Mouse (Mus musculus) cerebral cortex, adult 2 months (tissue): ENCODE results near the gene Letmd1.

Experiments
- WGBS: fragments of 180-500 bp; shearing (Covaris S2); methylation state at CpG from one replicate; pipeline ENCODE4 v1.1.7; 2018; 5-methylcytosine and 5-hydroxymethylcytosine counted together

Letmd1 gene

DNA sequence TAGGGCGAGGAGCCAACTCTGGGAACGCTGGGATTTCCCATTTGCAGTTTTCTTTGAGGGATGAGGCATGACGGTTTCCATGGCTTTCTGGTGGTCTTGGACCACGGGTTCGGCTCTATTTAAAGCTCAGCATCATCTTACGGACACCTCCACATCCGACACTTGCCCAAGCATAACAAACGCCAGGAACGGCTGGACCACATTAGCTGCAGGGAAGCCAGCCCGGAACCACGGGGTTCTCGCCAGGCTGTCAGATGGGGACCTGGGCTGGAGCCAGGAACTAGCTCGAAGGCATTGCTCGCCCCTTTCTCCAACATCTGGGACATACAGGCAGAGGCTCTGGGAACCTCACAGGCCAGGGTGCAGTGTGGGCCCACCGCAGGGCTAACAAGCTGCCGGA lies 17.6 kb upstream of the Letmd1 start:
- WGBS: 26% methylated on average over 16 of the region's 16 CpGs

DNA sequence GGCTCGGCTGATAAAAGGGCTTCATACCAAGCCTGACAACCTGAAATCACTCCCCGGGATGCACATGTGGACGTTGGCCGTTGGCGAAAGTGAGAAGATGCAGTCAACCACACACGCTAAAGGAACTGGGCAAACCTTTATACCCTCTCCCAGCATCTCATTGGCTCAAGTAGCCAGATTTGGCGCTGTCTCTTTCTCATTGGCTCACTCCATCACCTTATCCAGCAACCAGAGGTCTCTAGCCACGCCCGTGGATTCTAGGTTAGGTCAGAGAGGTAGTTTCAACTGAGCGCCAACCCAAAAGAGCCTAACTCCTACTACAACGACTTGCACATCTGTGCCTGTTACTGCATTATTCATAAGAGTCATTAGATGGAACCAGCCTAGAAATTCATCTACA lies 16.3 kb upstream of the Letmd1 start:
- WGBS: 85% methylated on average over 11 of the region's 11 CpGs

DNA sequence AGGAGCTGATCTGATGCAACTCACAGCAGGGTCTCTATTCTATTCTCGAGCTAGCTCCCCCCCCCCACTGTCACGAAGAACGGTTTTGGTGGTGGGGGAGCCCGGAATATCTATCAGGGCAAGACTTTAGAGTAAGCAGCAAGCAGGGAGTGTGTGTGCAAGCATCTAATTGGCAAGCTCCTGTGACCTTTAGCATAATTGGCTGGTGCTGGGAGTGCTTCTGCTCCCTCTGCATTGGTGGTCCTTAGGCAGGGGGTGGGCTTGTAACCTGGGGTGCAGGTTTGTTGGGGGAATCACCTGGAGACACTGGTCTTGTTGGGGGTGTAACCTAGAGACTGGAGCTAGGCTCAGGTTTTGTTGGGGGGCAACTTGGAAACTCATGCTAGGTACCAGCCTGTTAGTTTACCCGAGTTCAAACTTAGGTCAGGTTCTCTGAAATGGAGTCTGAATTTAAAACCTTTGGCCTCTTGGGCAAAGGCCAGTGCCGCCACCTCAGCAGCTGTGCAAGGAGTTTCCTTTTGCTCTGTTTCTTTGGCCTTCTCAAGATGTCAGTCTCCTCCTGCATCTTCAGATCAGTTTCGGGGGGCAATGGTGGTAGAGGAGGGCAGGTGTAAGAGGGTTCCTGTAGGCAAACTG lies 12.3 kb upstream of the Letmd1 start:
- WGBS: 72% methylated on average over 7 of the region's 7 CpGs

DNA sequence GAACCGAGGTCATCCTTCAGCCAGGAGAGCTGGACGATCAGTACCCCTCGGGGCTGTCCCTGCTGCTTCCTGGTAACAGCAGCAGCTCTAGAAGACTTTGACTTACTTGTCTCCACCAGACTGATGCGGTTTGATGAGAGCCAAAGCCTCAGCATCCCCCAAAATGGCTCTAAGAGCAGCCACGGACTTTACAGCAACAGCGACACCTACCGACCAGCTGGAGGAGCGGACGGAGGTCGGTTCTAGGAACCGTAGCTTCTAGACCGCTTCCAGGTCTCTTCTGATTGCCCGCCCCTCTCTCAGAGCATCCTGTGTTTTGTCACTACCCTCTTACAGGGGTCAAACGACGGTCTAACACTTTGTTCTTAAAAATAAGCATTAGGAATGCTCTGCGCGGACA lies 11.5 kb upstream of the Letmd1 start:
- 8% methylated on average over 17 of the region's 17 CpGs for WGBS

DNA sequence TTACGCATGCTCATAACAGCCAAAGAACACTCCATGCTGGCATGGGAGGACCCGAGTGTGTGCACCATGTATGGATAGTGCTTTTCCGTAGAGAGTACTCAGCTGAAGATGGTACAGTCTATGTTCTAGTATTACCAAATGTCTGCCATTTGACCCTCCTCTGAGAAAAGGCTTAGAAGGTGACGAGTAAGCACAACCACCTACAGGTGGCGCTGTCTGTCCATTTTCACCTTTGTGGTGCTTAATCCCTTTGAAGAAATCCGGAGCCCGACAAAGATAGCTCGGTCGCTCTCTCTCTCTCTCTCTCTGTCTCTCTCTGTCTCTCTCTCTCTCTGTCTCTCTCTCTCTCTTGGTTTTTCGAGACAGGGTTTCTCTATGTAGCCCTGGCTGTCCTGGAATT lies 10.8 kb upstream of the Letmd1 start:
- 31% methylated on average over 10 of the region's 10 CpGs for WGBS

DNA sequence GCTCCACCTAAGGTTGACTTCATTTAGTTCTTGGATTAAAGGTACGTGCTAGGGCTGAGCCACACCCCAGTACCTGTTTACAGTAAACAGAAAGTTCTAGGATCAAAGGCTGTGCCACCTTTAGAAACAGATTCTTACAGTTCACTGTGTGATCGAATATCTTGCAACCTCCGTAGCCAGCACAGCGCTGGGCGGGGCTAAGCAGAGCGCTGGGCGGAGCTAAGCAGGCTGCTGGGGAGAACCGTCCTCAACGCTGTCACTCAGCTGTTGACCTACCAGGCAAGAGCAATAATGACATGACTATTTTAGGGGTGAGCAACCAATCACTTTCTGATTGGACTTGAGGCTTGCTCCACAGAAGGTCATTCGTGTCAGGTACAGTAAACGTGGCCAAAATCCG lies 7.9 kb upstream of the Letmd1 start:
- WGBS: 31% methylated on average over 12 of the region's 12 CpGs

DNA sequence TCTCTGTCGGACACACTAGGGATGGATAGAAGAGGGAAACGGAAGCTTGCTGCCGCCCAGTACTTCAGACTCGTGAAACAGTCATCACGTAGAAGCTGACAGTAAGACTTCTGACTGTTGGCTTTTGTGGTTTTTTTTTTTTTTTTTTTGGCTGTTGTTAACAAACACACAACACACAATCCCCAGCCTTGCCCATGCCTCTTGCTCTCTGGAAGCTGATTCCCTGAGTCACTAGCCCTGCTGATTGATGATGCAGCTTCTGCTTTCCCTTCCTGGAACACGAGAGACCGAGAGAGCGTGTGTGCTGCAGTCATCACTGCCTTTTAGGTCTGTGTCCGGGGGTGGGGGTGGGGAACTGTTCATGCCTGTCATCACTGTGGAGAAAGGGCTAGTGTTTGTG lies 7.2 kb upstream of the Letmd1 start:
- 74% methylated on average over 9 of the region's 9 CpGs for WGBS

DNA sequence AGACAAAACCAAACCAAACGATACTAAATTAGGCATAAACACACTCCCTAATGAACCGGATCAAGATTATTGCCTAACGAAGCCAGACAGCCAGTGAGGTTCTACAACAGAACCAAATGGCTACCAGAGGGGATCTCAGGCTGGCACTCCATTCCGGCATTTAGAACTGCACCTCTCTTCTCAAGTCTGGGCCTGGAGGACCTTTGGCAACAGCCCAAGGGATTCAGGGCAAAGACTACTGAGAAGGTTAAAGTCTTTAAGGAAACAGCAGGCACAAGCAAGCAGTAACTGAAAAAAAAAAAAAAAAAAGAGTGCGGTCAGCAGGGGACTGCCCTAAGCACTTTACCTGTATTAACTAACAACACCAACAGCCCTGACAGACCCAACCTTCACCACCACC lies 6.7 kb upstream of the Letmd1 start:
- WGBS: 64% methylated on average over 5 of the region's 5 CpGs

DNA sequence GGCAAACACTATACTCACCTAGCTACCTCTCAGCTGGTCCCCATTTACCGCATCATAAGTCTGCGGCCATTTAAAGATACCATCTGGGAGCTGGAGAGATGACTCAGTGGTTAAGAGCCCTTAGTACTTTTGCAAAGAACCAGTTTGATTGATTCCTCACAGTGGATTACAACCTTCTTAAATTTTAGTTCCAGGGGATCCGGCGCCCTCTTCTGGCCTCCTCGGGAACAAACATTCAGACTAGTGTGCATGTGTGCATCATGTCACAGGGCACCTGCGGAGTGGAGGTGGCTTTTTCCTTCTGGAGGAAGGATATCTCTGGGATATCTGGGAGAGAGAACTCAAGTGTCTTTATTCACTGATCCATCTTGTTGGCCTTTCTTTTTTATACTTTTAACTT lies 5.1 kb upstream of the Letmd1 start:
- 20% methylated on average over 6 of the region's 6 CpGs for WGBS

DNA sequence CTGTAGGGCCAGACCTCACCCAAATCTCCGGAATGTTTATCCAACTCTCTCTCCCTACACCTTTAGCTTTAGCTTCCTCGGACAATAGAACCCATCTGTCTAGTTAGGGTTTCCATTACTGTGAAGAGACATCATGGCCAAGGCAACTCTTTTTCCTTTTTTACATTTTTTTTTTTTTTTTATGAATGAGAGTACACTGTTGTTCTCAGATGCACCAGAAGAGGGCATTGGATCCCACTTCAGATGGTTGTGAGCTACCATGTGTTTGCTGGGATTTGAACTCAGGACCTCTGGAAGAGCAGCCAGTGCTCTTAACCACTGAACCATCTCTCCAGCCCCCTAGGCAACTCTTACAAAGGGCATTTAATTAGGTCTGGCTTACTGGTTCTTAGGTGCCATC lies 3.4 kb upstream of the Letmd1 start:
- 73% methylated on average over 2 of the region's 2 CpGs for WGBS

DNA sequence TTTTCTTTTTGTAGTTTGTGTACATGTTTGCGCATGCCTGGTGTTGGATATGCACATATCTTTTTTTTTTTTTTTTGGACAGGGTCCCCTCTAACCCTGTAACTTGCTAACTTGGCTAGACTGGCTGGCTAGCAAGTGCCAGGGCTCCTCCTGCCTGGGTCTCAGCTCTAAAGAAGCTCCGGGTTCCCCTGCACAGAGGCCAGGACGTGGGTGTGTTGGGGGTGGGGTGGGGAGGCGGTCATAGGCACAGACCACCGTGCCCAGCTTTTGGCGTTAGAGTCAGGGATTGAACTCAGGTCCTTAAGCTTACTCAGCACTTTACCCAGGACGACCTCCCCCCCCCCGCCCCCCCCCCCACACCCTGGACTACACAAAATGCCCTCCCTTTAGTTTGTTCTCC lies 1.1 kb upstream of the Letmd1 start:
- 23% methylated on average over 8 of the region's 8 CpGs for WGBS

DNA sequence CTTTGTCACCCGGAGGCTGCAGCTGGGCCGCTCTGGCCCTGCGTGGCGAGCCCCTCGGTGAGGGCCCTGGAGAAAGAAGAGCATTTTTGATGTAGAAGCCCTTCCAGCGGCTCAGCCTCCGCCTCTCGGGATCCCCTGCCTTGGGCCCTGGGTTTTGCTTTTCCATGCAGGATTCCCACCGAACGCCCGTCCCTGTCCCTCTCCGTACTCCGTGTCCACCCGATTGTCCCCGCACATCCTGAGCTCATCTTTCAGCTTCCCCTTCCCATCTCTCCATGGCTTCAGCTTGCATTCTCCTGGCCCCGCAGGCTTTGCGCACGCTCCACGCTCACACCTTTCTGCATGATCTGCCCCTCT lies 344 bp downstream of the Letmd1 start:
- WGBS: 0% methylated on average over 19 of the region's 19 CpGs

DNA sequence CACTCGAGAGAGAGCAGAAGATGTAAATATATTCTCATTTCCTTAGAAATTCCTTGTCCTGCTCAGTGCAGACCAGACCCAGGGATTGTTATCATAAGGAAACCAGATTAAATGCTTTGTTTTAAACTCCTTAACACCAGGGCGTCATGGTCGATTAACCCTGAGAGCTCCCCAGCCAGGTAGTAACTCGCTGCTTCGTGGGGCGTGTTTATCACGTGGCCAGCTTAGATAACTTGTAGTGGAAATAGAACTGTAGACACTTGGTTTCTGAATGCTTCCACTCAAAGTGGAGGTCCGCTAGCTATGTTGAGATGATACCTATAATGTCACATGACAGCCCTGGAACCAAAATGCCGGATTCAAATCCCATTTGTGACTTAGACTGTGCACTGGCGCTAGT lies 1.2 kb downstream of the Letmd1 start:
- WGBS: 56% methylated on average over 10 of the region's 10 CpGs

DNA sequence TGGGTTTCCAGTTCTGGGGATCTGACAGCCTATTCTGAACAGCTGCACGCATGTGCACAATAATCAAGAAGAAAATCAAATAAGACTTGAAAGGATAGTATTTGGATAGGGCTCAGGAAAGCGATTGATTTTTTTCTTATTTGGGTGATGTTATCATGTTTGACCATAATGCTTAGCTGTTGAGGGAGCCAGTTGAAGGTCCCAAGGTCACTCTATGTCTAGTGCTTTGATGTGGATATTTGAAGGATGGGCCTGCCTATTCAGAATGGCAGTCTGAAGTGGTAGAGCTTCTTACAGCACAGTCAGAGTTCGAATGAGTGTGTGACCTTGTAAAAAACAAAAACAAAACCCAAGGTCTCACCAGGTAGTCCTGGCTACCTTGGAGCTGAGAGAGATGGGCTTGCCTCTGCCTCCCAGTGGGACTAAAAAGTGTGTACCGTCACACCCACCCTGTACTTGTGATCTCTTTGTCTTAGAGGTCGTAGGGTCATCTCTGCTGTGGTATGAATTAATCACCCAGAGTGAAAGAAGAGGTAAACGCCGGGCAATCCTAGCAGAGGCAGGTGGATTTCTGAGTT lies 5.2 kb downstream of the Letmd1 start:
- WGBS: 86% methylated on average over 7 of the region's 7 CpGs

DNA sequence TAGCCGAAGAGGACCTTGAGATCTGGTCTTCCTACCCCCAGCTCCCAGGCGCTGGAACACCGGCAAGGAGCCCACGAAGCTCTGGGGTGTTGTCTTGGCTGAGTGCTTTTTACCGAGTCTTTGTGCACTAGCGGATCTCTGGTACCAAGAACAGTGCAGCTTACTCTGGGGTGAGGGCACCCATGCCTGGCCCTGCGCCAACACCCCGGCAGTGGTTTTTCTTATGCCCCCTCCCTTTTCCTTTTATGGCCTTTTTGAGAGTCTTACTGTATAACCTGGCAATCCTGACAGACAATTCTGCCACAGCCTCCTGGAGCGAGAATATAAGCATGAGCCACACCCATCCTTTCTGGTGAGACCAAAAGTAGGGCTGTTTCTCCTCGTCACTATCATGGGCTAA lies 9.5 kb downstream of the Letmd1 start:
- WGBS: 46% methylated on average over 10 of the region's 10 CpGs

DNA sequence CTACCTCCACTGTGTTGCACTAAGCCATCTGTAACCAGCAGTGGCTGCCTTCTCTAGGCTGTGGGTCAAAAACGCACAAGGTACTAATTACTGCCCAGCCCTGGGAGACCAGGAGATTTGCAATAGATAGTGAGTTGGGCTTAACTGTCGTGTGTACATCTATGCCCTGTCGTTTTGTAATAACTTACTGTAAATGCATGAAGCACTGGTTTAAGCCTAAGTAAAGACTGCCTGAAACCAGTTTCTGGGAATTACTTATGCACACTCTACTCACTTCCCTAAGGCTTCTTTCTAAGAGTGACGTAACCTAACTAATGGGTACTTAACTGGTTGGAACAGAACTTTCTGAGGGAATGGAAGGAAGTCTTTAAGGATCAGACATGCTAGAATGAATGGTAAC lies 10.1 kb downstream of the Letmd1 start:
- WGBS: 70% methylated on average over 4 of the region's 4 CpGs

DNA sequence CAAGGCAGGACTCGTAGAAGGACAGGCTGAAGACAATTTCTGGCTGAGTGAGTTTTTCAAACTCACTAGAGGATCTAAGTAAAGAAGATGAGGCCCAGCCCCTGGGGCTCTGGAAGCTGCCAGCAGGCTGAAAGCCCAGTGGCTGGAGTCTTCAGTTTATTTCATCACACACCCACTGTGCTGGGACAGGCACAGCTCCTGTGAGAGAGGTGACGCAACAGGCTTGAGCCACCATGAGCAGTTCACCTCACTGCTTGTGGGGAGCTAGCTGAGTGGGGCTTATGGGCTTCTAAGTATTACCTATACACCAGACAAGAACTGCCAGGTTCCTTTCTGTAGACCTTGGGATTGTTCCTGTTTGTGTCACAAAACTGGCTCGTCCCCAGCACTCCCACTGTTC lies 16.8 kb downstream of the Letmd1 start:
- WGBS: 64% methylated on average over 3 of the region's 3 CpGs

DNA sequence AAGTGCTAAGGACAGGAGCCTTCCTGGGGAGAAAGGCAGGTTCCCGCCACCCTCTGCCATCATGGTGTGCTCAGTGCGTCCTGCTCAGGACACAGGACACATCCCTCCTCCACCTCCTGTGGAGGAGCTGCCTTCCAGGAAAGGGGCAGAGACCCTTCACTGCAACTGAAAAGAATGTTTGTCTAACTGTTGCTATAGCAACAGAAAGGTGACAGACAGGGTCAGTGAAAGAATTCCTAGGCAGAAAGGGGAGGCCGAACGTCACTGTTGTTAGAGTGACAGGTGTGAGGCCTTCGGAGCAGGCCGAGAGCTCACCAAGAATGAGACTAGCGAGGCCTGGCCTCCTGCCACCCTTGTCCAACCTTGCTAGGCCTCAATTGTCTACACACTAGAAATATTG lies 17.6 kb downstream of the Letmd1 start:
- 61% methylated on average over 7 of the region's 7 CpGs for WGBS

DNA sequence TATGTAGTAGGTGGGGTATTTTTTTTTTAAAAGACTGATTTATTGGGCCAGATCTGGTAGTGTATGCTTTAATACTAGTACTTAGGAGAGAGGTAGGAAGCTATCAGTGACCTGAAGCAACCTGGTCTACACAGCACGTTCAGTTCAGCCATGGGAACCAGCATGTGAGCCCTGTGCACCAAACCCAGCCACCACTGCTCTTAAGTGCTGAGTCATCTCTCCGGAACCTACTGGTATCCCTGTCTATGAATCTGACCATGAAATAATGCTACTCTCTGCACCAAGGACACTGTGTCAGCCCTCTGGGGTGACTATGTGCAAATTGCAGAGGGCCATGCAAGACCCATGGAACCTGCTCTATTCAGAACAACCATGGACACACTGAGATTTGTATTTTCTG lies 18.2 kb downstream of the Letmd1 start:
- 67% methylated on average over 2 of the region's 2 CpGs for WGBS

DNA sequence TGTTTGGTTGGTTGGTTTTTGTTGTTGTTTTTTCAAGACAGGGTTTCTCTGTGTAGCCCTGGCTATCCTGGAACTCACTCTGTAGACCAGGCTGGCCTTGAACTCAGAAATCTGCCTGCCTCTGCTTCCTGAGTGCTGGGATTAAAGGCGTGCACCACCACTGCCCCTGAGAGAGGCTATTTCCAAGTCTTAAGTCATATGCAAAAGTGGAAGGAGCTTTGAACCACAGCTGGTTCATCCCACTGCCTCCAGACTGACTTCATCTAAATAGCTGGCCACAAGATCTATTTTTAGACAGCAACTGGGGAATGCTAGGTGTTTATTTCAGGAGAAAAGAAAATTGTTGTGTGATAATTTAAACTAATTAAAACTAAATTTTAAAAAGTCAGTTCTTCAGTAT lies 19.5 kb downstream of the Letmd1 start:
- WGBS: 55% methylated on average over 1 of the region's 1 CpGs

DNA sequence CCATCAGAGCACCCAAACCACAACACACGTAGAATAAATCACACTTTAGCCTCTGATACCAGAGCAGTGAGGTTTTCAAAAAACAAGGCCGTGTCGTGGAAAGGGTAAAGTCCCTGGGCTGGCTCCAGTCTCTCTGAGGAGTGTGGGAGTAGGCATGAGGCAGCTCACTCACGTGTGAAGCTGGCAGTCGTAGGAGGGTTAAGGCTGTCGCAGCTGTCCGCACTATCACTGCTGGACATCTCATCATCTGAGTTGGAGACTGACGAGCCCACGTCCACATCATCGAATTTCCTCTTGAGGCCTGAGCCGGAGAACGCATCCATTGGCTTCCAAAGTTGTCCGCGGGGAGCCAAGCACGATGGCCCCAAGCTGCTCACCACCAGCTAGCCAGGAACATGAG lies 20.4 kb downstream of the Letmd1 start:
- 59% methylated on average over 15 of the region's 15 CpGs for WGBS

DNA sequence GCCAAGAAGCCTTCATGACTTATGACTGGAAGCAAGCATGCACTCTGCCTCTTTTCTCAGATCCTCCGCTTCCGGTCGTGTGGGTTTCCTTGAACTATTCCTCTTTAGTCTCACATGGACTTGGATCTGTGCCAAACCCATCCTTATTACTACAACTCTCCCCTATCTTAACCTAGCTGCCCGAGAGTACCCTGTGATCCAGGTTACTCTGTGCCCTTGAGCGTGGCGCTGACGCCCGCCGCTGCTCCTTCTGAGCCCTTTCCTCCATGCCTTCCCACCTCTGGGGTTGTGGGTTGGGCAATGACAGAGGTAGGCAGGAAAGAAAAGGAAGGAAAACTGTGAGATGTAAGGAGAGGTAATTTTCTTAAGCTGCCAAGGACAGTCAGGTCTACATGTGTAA lies 23.1 kb downstream of the Letmd1 start:
- 66% methylated on average over 9 of the region's 9 CpGs for WGBS

DNA sequence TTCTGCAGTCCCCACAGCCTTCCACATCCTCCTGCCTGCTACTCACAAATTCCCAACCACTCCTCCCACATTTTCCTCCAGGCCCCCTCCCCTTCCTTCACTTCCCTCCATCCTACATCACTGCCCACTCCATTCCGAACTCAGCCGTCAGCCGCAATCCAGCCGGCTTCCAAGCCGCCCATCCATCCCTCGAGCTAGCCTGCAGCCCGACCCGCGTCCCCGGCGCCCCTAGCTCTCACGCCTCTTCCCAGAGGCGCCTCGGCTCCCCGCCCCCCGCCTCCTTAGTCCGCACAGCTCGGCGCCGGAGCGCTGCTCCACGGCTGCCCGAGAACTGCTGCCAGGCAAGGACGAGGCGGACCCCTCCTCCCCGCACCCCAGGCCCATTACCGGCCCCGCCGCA lies 25.8 kb downstream of the Letmd1 start:
- WGBS: under 1% methylated on average over 28 of the region's 29 CpGs

DNA sequence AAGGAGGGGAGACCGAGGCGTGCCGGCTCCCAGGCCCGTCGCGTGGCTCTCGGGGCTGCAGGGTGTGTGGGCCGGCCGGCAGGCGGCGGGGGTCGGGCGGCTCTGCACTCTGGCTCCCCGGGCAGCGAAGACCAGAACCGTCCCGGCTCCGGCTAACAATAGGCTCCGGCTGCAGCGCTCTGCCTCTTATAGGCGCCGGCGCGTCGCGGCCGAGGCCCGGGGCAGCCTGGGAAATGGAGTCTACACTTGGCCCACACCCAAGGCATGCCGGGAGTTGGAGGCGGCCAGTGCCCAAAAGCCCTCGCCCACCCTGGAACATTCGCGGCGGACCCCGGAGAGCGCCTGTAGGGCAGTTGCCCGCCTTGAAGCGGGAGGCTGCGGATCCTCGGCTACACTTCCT lies 26.3 kb downstream of the Letmd1 start, which contains the start of gene Csrnp2:
Gene Csrnp2, minus strand, starts transcription at position 387 of the 400 bp plus-strand sequence.
- WGBS: under 1% methylated on average over 40 of the region's 40 CpGs
